Mouse (Mus musculus): Measurements from ENCODE around the gene Adh7. TPM values are rescaled to one million over a fixed set of nuclear protein-coding genes. Genes with fewer than 3 reads are reported as not detected.

Adh7 gene
- polyA plus RNA-seq, 1 experiment from 2014 or later = not detected

GRCm38 (mm10) chr3:138282556-138282955 lies 65.0 kb downstream of the Adh7 start:
- Histone ChIP-seq H3K4me1 (ENCODE audit: control insufficient read depth, insufficient read depth, low read length) (no peaks in the 10 kb centered on the region), H3K27me3 (ENCODE audit: control insufficient read depth, insufficient read depth, low read length) (no peaks in the 10 kb centered on the region), H3K4me3 (ENCODE audit: low read depth, low read length) (no peak overlapping the region), H3K36me3 (replicated peaks; ENCODE audit: control insufficient read depth, insufficient read depth, low read depth, low read length) (no peaks in the 10 kb centered on the region), H3K27ac (replicated peaks; ENCODE audit: low read depth, low read length) (no peak overlapping the region), H3K9ac (replicated peaks; ENCODE audit: low read length) (no peak overlapping the region), H3K4me2 (ENCODE audit: low read depth, low read length) (no peak overlapping the region), H3K9me3 (replicated peaks; ENCODE audit: control insufficient read depth, low read length) (no peaks in the 10 kb centered on the region)
- ATAC-seq (replicated peaks; ENCODE audit: insufficient number of reproducible peaks, low FRiP score, low TSS enrichment, low read depth) = no peak
- WGBS = 87% methylated on average over 9 of the region's 9 CpGs
- no peak for DNase-seq (ENCODE audit: low spot score)

Other genes with a start within 250 kb of the Adh7 start
- 4.2 and 4.6 TPM in 2 replicates for gene Dapp1, start 236.2 kb upstream of the Adh7 start, polyA plus RNA-seq (2014; fragmentation: Nextera tagmentation; extraction: Ambion mirVana)
- gene 1110002E22Rik, start 152.7 kb upstream of the Adh7 start, polyA plus RNA-seq (2014; fragmentation: Nextera tagmentation; extraction: Ambion mirVana) = 0.07 and 0.17 TPM in 2 replicates
- gene Gm5105, start 150.4 kb upstream of the Adh7 start, polyA plus RNA-seq (2014; fragmentation: Nextera tagmentation; extraction: Ambion mirVana) = not detected in 2 replicates
- 16.5 and 17.2 TPM in 2 replicates for gene Trmt10a, start 74.3 kb upstream of the Adh7 start, polyA plus RNA-seq (2014; fragmentation: Nextera tagmentation; extraction: Ambion mirVana)
- gene Mttp, start 72.8 kb upstream of the Adh7 start, polyA plus RNA-seq (2014; fragmentation: Nextera tagmentation; extraction: Ambion mirVana) = 8.3 and 9.2 TPM in 2 replicates
- not detected in 2 replicates for gene 4930579F01Rik, start 23.9 kb upstream of the Adh7 start, polyA plus RNA-seq (2014; fragmentation: Nextera tagmentation; extraction: Ambion mirVana)
- 0.39 TPM in 1 of 2 replicates, not detected in the other for gene Adh1, start 43.2 kb downstream of the Adh7 start, polyA plus RNA-seq (2014; fragmentation: Nextera tagmentation; extraction: Ambion mirVana)
- gene Adh6a, start 95.5 kb downstream of the Adh7 start, polyA plus RNA-seq (2014; fragmentation: Nextera tagmentation; extraction: Ambion mirVana) = not detected in 2 replicates
- 0.52 and 0.53 TPM in 2 replicates for gene Adh6b, start 124.0 kb downstream of the Adh7 start, polyA plus RNA-seq (2014; fragmentation: Nextera tagmentation; extraction: Ambion mirVana)
- gene Adh4, start 197.7 kb downstream of the Adh7 start, polyA plus RNA-seq (2014; fragmentation: Nextera tagmentation; extraction: Ambion mirVana) = not detected in 2 replicates
- 285 and 303 TPM in 2 replicates for gene Adh5, start 225.3 kb downstream of the Adh7 start, polyA plus RNA-seq (2014; fragmentation: Nextera tagmentation; extraction: Ambion mirVana)